Mouse (Mus musculus) mesoderm, embryonic 11.5 days (tissue): ENCODE results near the gene Nppb.
A peak's percentile ranks its signal among the peaks of the same experiment; 100 is the strongest.

Experiments
- DNase-seq: peaks from one replicate; pipeline ENCODE4 v3.0.0-alpha.2; 2012; ENCODE audit warnings: low read depth, low spot score

The Nppb gene

DNA sequence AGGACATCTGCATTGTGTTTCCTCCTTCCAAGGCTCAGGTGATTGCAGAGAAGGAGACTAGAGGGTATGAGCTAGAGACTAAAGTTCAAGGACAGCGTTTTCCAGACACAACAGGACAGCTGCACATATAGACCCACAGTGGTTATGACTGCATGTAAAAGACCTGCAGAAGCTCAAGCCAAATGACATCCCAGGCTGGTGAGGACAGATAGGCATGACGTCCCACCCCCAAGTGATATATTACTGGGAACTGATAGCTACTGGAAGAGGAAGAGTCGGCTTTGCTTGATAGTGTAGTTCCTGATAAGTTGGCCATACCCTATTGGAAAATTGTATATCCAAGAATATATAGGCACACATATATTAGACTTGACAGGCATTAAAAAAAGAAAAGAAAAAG, 9.4 kb upstream of the Nppb start:
- DNase-seq, result no peak

- DNase-seq, result no peak
Observed at GRCm38 (mm10) chr4:147977726-147978125, 7.9 kb upstream of the Nppb start.

DNA sequence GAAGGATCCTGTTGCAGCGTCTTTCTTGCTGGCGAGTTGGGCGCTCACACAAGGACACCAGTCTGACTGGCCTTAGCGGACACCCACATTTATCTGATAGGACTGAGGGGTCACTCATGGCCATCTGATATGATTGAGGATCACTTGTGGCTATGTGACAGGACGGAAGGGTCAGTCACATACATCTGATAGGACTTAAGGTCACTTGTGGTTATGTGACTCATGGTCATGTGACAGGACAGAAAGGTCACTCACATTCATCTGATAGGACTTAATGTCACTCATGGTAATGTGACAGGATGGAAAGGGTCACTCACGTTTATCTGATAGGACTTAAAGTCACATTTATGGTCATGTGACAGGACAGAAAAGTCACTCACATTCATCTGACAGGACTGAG, 7.2 kb upstream of the Nppb start:
- DNase-seq, result no peak

GRCm38 (mm10) chr4:147979441-147979860, 6.1 kb upstream of the Nppb start:
- DNase-seq, result no peak

- DNase-seq, result no peak
Observed at GRCm38 (mm10) chr4:147993571-147994095, 8.0 kb downstream of the Nppb start.

DNA sequence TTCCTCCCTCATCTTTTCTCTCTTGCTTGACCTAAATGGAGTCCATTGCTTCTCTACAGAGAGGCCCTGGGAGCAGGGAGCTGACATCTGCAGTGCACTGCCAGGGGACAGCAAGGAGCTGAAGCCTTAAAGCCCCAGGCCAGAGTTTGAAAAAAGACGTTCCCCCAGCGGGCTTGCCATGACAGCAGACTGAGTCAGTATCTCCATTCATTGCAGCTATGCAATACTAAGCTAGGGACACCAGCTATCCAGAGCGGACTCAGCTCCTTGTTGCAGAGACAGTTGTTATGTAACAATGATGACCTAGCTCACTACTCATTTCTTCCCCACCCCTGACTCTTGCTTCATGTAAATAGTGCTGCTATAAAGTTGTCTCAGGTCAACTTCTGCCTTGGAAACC, 9.7 kb downstream of the Nppb start:
- no peak for DNase-seq

DNA sequence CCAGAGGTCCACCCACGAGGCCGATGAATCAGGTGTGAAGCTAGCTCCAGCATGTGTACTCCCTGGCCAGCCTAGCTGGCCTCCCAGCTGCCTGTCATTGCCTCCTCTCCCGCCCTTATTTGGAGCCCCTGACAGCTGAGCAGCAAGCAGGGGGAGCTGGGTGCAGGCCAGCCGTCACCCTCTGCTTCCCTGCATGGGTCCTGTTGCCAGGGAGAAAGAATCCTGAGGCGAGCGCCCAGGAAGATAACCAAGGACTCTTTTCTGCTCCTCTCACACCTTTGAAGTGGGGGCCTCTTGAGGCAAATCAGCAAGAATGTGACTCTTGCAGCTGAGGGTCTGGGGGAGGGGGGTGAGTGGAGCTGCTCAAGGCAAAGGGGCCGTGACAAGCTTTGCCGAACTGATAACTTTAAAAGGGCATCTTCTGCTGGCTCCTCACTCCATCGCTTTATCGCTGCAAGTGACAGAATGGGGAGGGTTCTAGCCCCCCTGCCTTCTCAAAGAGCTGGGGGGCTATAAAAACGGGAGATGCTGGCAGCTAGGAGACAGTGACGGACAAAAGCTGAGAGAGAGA, 14.7 kb downstream of the Nppb start, which contains the start of gene Nppa:
Gene Nppa (plus strand): TSS at position 521 of the 571 bp plus-strand sequence.
- no peak for DNase-seq

DNA sequence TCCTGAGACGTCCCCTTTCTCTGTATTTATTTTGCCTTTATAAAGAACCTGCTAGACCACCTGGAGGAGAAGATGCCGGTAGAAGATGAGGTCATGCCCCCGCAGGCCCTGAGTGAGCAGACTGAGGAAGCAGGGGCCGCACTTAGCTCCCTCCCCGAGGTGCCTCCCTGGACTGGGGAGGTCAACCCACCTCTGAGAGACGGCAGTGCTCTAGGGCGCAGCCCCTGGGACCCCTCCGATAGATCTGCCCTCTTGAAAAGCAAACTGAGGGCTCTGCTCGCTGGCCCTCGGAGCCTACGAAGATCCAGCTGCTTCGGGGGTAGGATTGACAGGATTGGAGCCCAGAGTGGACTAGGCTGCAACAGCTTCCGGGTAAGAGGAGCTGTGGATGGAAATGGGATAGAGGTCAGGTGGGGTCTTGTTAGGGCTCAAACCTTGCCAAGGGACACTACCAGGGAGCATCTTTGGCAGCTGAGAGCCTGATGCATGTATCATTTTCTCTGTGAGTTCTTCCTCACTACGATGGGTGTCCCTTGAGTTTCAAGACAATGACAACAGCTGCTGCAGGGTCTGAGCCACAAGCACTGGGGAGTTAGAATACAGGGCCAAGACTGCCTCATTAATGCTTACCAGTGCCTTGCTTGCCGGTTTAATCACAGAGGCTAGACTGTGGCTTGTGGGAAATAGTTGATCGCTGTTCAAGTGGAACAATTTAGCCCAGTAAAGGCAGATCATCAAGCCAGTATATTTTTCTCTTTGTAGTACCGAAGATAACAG, 15.6 kb downstream of the Nppb start:
- DNase-seq, result no peak

DNA sequence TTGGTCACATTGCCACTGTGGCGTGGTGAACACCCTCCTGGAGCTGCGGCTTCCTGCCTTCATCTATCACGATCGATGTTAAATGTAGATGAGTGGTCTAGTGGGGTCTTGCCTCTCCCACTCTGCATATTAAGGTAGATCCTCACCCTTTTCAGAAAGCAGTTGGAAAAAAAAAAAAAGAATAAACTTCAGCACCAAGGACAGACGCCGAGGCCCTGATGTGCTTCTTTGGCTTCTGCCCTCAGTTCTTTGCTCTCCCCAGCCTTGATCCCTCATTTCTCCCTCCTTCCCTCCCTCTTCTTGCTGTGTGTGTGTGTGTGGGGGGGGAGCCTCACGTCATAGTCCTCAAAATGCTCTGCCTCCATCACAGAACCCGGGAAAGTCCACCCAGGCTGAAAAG, 16.3 kb downstream of the Nppb start:
- peak; percentile 19 for DNase-seq

DNA sequence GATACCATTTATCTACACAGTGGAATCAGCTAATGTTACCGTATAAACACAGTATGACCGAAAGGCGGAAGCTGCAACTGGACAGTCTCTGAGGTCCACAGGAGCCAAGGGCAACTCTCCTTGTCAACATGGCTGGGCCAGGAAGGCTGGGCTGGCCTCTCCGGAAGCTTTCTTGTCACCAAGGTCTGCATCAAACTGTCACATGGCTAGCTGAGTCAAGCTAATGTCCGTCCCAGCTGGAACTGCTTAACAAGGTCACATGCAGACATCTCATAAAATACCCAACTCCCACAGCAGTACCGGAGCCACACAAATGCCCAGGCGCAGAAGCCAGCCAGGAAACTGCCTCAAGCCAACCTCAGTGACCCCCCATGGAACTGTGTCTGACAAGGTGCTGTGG, 18.8 kb downstream of the Nppb start:
- DNase-seq, result no peak

DNA sequence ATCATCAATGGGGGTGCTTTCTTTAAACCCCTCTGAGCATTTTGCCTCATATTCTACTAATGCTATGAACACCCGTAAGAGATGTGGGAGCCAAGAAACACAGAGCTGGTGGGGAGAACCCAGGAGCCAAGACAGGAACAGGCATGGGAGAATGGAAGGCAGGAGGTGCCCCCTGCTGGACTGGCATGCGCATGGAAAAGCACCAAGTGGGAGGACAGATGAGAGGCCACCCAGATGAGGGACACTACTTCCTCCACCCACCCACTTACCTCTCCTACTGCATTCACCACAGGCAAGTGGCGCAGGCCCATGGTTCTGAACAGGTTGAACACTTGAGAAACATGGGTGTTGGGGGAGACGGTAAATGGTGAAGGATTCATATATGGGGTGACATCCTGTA, 22.8 kb downstream of the Nppb start:
- peak; percentile 17 for DNase-seq

GRCm38 (mm10) chr4:148009641-148010040, 24.1 kb downstream of the Nppb start:
- no peak for DNase-seq

GRCm38 (mm10) chr4:148011332-148011731, 25.7 kb downstream of the Nppb start:
- no peak for DNase-seq

- no peak for DNase-seq
Observed at GRCm38 (mm10) chr4:148012216-148012615, 26.6 kb downstream of the Nppb start.

- DNase-seq, result peak; percentile 28
Observed at GRCm38 (mm10) chr4:148015418-148015817, 29.8 kb downstream of the Nppb start.

GRCm38 (mm10) chr4:148016981-148017380, 31.4 kb downstream of the Nppb start:
- no peak for DNase-seq

GRCm38 (mm10) chr4:148018410-148018809, 32.8 kb downstream of the Nppb start:
- DNase-seq, result no peak

- DNase-seq, result no peak
Observed at GRCm38 (mm10) chr4:148024003-148024402, 38.4 kb downstream of the Nppb start.

DNA sequence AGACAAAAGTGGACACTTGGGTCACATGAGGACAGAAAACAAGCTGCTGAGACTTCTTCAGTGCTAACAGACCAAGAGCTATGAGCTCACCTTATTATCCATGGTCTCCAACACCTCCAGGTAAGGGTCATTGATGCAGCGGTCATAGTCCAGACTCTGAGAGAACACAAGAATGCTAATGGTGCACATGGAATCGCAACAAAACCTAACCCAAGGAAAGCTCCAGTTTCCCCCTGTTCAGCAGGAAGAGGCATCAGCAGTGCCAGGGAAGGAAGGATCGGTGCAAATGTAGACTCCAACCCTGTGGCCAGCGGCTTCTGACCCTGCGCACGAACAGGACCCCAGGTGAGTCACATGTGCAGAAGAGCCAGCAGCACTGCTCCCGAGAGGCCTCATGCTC, 43.7 kb downstream of the Nppb start:
- no peak for DNase-seq

DNA sequence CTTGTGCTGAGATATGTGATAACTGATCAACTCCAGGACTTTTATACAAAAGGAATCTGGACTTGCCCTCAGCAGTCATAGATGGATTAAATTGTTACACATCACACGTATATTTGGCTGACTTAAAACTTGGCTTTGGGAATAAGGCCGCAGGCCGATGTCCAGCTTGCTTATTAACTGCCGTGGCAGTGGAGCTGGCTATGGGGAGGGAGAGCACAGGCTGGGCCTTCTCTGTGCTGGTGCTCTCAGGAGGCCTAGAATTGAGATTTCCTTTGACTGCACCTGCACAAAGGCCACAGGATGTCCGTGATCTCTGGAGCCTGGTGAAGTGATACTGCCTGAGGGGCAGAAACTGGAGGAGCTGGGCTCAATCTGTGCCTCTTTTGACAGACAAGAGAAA, 44.9 kb downstream of the Nppb start:
- DNase-seq, result no peak

DNA sequence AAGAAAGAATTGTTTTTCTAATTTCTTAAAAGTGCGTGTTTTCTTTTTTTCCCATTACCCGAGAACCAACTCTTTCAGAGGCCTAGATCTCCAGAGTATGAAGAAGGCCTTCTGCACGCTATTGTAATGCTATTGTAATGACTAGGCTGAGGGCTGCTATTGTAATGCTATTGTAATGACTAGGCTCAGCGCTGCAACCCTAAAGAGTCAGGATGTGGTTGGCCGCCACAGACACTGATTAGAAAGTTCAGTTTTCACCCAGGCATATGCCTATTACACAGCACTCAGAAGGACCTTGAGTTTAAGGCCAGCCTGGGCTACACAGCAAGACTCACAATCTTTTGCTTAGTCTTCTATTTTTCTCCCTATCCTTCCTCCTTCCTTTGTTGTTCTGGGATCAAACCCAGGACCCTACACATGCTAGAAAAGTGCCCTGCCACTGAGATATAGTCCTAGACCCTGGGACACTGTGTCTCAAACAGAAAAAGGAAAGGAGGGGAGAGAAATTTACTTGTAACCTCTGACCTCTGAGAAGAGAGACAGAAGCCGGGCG, 48.3 kb downstream of the Nppb start:
- no peak for DNase-seq

GRCm38 (mm10) chr4:148035440-148035839, 49.9 kb downstream of the Nppb start:
- no peak for DNase-seq
